17 mouse cellular contexts compared by ENCODE assay signal in the genomic region with DNA sequence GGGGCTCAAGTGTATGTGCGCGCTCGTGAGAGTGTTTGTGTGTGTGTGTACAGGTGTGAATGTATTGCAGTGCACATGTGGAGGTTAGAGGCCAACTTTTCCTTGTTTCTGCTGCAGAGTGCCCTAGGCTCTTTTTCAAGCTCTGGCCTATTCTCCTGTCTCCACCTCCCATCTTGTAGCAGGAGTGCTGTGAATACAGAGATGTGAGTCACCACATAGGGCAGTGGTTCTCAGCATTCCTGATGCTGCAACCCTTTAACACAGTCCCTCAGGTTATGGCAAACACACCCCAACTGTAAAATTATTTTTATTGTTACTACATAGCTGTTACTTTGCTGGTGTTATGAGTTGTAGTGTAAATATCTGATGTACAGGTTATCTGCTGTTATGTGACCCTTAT.
"Had no signal": no experiment of that assay in that cellular context is flagged by ENCODE, and none has a peak within 500 bp of the region (broad histone marks: within the 10 kb centered on the region; RNA-seq: fewer than 3 reads in every experiment).

No protein-coding gene starts in this region.

- H3K9me3 ChIP-seq: liver, embryonic 15.5 days; megakaryocyte, embryonic 14.5 days; midbrain, embryonic 13.5 days; midbrain, embryonic 15.5 days; neural tube, embryonic 12.5 days; stomach, embryonic 15.5 days had no signal

- H3K27ac ChIP-seq: liver, embryonic 15.5 days; macrophage; midbrain, embryonic 13.5 days; midbrain, embryonic 15.5 days; neural tube, embryonic 12.5 days; stomach, embryonic 15.5 days; stomach, postnatal 0 days had no signal

- H3K27me3 ChIP-seq: liver, embryonic 15.5 days; megakaryocyte, embryonic 14.5 days; midbrain, embryonic 13.5 days; midbrain, embryonic 15.5 days; neural tube, embryonic 12.5 days; stomach, embryonic 15.5 days had no signal

- ATAC-seq: liver, postnatal 0 days; midbrain, embryonic 13.5 days; midbrain, embryonic 15.5 days had no signal

- H3K9ac ChIP-seq: liver, embryonic 15.5 days; liver, postnatal 0 days; lung, embryonic 14.5 days; midbrain, embryonic 13.5 days; midbrain, embryonic 15.5 days; neural tube, embryonic 12.5 days; stomach, embryonic 15.5 days had no signal

- DNase-seq: liver, postnatal 0 days; lung, embryonic 14.5 days; lung, postnatal 14 days; lung, postnatal 36 days; right cerebral cortex, postnatal 14 days; thymus, adult 2 months; thymus, postnatal 25 days; thymus, postnatal 4 days had no signal

- H3K4me3 ChIP-seq: liver, embryonic 15.5 days; megakaryocyte, embryonic 14.5 days; midbrain, embryonic 13.5 days; midbrain, embryonic 15.5 days; neural tube, embryonic 12.5 days; stomach, embryonic 15.5 days had no signal

- H3K4me1 ChIP-seq: midbrain, embryonic 13.5 days; midbrain, embryonic 15.5 days; neural tube, embryonic 12.5 days had no signal

- H3K4me2 ChIP-seq: liver, embryonic 15.5 days; lung, embryonic 14.5 days; midbrain, embryonic 11.5 days; midbrain, embryonic 13.5 days; midbrain, embryonic 15.5 days; neural tube, embryonic 12.5 days; stomach, embryonic 15.5 days had no signal
